Mouse (Mus musculus) cerebellum, adult 8-10 months (tissue): ENCODE measurements around the gene Vhl.
"Not testable (repeated sequence)": the region's sequence is repeated elsewhere in the genome, so short reads cannot be mapped to it uniquely, and the experiment has no call there.

ENCODE experiments used
- DNase-seq: peaks from one replicate; pipeline ENCODE4 v3.0.0; 2022

Gene Vhl

DNA sequence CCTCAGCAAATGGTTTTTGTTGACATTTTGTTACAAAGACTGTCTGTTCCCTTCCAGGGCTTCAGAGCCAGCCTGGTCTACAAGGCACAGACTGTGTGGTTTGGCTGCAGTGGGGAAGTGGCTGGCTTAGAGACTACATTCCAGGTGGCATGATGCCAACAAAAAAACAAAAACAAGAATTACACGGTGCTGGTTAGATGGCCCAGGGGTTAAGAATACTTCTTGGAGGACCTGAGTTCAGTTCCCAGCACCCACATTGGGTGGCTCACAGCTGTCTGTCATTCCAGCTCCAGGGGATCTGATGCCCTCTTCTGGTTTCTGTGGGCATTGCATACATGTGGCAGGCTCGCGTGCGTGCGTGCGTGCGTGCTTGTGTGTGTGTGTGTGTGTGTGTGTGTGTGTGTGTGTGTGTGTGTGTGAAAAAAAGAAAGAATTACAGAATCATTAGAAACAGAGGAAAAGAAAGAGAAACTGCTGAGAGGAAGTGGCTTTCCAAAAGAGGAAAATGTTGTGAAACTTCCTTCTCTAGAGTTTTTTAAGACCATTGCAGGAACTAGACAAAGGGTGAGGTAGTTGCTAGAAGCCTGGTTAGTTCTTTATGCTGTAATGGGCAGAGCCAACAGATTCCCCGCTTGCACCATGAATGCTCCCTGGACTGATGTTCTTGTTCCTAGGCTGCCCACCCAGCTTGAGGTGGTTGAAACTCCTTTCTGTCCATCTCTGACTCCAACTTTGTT lies 39.4 kb downstream of the Vhl start:
- no peak for DNase-seq

DNA sequence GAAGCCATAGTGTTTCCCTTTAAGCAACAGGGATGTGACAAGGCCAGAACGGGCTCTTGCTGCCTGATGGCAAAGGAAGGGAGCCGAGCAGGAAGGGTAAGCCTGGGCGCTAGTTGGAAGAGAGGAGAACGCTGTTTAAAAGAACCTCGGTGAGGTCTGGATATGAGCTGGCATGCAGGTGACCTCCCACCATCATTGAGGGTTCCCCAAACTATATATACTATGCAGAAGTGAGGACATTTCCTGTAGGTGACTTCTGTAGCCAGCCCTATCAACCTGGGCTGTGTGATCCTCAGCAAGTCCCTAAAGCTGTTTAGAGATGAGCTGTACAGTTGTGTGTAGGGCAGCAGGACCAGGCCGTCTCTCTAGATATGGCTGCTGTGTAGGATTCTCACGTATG lies 40.5 kb downstream of the Vhl start:
- no peak for DNase-seq

DNA sequence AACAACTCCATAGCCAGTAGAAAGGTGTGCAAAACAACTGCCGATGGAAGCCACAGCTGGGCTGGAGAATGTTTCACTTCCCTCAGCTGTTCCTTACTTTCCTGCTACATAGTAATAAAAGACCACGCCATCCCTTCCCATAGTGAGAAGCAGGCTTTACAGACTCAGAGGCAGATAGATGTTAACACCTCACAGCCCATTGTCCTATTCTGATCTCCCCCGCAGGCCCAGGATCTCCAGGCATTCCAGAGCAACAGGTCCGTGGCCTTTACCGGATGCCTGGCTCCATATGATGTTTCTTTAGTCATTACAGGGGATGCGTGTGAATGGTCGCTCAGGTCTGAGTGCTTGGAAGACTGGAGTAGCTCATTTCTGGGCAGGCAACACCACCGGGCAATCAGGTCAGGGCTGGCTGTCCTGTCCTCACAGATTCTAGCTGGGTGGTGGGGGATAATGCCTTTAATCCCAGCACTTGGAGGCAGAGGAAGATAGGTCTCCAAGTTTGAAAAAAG lies 43.9 kb downstream of the Vhl start:
- DNase-seq = no peak

DNA sequence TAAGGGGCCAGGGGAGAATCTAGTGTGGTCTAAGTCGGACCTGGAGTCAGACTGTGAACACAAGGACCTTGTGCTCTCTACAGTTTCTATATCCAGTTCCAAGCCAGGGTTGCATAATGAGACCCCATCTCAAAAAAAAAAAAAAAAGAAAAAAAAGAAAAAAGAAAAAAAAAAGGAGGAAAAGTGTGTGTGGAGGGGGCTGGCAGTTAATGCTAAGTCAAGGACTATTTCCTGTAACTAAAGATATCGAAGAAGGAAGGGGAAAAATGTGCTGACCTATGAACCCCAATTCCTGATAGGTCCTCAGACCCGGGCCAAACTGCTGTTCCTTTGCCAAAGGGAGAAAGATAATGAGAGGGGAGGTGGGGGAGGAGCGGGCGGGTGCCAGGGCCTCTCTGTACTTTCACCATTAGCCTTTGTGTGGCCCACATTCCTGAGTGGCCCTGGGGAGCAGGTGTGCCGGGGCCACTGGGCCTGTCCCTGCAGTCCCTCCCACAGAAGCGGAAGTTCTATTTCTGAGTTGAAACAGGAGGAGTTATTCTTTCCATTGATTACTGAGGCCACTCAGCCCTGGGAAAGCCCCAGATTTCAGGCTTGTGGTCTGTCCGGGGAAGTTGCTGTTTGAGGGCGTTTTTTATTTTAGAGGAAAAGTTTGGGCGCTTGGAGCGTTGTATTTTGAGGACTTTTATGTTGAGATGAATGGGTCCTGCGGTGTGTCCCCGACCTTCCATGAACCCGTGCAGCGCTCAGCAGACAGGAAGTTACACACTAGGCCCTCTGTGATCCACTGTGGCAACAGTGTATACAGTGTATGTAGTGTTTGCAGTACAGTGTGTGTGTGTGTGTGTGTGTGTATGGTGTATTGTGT lies 44.8 kb downstream of the Vhl start:
- DNase-seq = no peak

DNA sequence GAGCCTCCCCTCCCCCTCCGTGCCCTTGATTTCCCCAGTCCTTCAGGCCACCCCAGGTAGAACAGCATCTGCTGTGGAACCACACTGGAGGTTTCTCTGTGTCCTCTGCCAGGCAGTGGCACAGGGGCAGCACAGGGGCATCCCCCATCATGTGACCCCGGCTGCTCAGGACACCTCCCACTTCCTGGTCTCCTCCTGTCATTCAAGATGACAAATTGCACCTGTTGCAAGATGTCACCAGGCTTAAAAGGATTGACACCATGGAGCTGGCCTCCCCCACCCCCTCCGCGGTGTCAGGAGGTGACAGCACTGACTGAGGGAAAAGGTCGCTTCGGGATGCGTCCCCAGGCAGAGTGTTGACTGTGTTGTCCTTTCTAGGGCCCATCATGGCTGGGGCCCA lies 46.1 kb downstream of the Vhl start:
- no peak for DNase-seq

DNA sequence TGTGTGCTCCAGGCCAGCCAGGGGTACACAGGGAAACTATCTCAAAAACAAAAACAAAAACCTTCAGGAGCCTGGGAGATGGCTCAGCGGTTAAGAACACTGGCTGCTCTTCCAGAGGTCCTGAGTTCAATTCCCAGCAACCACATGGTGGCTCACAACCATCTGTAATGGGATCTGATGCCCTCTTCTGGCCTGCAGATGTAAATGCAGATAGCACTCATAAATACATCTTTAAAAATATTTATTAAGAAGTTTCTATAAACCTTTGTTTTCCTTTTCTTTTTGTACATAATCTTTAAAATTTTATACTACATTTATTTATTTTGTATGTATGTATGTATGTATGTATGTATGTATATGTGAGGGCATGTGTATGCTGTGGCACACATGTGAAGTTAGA lies 48.3 kb downstream of the Vhl start:
- DNase-seq = not testable (repeated sequence)

DNA sequence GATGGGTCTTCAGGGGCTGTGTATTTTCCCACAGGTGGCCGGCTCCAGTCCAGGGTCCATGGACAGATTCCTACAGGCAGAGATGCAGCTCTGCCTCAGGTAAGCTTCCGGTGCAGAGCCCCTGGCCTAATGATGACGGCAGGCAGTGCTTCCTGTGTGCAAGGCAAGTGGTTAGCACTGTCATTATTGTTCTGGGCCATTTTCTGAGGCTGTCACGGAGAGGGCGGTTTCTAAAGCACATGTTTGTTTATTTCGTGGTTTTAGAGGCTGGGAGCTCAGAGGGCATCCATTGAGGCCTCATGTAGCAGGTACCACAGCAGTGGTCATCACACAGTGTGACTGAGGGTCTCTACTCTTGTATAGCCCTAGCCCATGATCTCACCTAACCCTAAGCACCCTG lies 49.2 kb downstream of the Vhl start:
- no peak for DNase-seq

DNA sequence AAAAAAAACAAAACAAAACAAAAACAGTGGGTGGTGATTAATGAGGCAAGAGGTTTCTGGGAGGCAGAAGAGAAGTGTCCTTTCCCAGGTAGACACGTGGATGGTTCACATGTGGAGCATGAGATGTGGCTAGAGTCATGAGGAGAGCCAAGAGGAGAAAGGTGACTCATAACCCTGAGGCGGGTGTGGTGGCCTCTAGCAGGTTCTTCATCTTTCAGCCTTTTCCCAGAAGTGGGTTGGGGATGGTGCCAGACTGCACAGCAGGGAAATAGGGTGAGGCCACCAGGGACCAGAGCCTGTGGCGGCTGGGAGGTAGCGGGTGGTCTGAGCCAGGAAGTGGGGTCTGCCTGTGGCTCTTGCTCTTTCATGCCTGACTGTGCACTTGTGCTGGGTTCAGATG lies 51.5 kb downstream of the Vhl start:
- DNase-seq = no peak

DNA sequence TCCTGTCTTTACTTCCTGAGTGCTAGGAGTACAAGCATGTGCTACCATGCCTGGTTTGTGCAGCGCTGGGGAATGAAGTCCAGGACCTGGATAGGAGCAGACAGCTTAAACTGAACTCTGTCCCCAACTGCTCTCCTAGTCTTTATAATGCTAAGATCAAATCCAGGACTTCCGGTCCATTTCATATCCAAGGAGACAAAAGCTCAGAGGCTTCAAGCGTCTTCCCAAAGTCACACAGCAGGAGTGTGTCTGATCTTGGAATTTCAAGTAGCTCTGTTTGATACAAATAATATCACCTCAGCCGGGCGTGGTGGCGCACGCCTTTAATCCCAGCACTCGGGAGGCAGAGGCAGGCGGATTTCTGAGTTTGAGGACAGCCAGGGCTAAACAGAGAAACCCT lies 52.2 kb downstream of the Vhl start:
- no peak for DNase-seq

DNA sequence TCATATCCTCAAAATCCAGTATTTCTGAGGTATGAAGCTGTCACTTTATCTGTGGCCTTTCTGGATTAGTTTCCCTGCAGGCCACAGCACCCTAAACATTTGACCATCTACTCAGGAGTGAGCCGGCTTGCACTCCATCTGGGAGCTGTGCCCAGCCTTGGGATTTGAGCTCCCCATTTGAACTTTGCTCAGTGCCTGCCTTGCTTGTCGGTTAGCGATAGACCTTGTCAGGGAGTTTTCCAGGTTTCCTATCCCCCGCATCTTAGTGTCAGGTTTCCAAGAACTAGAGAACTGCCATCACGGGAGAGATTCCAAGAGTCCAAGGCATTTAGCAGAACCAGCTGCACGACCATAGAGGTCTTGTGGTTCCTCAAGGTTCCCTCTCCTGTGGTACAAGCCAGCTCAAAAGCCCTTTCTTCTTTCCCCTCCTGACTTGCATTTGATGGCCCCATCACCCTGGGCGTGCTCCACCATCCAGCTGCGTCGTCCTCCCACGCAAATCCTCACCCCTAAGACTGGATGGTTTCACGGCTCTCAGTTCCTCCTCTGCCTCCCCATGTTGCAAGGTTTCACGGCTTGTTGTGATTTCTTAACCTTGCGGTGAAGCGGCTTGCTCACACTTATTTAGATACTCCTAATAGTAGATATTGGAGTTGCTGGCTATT lies 53.4 kb downstream of the Vhl start:
- no peak for DNase-seq

DNA sequence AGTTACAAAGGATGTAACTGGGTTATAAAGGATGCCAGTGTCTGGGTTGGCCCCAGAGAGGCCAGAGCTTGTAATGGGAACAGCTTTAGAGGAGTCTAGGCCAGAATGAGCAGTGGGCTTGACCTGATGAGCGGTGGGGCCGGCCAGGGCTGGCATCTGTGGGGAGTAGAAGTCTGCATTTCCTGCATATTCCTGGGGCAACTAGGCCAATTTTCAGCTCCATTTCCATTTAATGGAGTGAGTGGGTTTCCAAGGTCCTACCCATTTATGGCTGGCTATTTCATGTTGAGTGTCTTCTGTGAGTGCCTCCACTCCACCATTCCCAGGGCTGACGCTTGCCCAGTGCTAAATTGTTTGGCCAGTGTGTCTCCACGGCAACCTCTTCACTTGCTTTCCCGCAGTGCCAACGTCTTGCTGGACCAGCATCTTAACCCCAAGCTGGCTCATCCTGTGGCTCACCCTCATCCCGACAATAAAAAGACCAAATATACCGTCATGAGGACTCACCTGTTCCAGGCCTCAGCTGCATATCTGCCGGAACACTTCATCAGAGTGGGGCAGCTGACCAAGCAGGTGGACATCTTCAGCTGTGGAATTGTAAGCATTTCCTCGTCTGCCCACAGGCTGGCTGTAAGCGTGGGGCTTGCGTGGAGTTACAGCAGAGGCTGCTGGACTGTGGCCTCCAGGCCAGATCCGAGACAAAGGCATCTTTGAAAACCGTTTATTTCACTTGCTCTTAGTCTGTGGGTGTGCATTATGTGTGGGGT lies 54.7 kb downstream of the Vhl start:
- DNase-seq = no peak

DNA sequence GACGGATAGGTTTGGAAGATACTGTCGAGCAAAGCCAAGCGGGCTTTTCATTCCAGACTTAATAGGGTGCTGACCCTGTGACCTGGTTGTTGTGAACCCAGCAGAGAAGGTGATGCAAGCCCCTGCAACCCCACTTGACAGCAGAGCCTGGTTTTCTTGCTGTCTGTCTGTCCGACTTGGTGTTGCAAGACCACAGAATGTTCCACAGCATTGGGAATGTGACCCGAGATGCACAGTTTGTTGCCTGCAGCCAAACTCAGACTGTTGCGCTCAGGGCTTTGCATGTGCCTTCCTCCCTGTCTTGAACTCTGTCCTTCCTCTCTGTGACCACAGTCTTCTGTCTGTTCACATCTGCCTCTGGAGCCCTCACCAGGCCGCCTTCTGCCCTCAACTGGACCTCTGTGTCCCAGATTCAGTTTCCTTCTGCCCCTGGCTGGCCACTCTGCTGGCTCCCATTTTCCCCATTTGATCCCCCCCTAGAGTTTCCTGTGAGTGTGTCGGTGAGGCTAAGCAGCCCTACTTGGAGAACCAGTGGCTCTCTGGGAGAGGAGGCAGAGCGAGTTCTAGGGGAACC lies 56.3 kb downstream of the Vhl start:
- no peak for DNase-seq
